Mouse (Mus musculus): Measurements from ENCODE around the gene Fndc3b. TPM values are rescaled to one million over a fixed set of nuclear protein-coding genes. Genes with fewer than 3 reads are reported as not detected.

Fndc3b gene
- total and polyA plus RNA-seq, 2 experiments from 2014 or later = 16.4 to 57.1 TPM

GRCm38 (mm10) chr3:27610547-27610946 is 100.6 kb downstream of the Fndc3b start:
- no peak overlapping the region for H3K4me3 ChIP-seq (ENCODE audit: low read depth, low read length)
- no peak for DNase-seq (ENCODE audit: low spot score)
- no peak overlapping the region for H3K4me2 ChIP-seq (ENCODE audit: low read depth, low read length)
- H3K4me1 ChIP-seq (ENCODE audit: control insufficient read depth, insufficient read depth) = peaks cover 34% of the 10 kb centered on the region
- no peaks in the 10 kb centered on the region for H3K9me3 ChIP-seq (replicated peaks; ENCODE audit: control insufficient read depth, low read length)
- WGBS = 64% methylated on average over 4 of the region's 4 CpGs
- H3K36me3 ChIP-seq (replicated peaks; ENCODE audit: control insufficient read depth, insufficient read depth, low read length) = peaks cover 4% of the 10 kb centered on the region
- no peaks in the 10 kb centered on the region for H3K27me3 ChIP-seq (ENCODE audit: control insufficient read depth, insufficient read depth, low read length)
- H3K9ac ChIP-seq (replicated peaks; ENCODE audit: low read depth, low read length) = no peak overlapping the region
- ATAC-seq (ENCODE audit: insufficient read depth, low read depth) = no peak
- peak overlapping the region; percentile 53; the same call in 1 of the 2 replicates for H3K27ac ChIP-seq (ENCODE audit: low read depth)
- no peak for TF ChIP-seq CTCF (IDR thresholded peaks at IDR 0.05; ENCODE audit: low read depth)

GRCm38 (mm10) chr3:27610089-27610488 is 101.0 kb downstream of the Fndc3b start:
- 85% methylated on average over 1 of the region's 1 CpGs for WGBS
- no peaks in the 10 kb centered on the region; the same call in none of the 2 replicates for H3K36me3 ChIP-seq (replicated peaks; ENCODE audit: control insufficient read depth, insufficient read depth, low read length)
- H3K9me3 ChIP-seq (replicated peaks; ENCODE audit: control insufficient read depth, low read length) = no peaks in the 10 kb centered on the region
- TF ChIP-seq EP300 (IDR thresholded peaks at IDR 0.05; ENCODE audit: low read depth) (no peak), CTCF (IDR thresholded peaks at IDR 0.05; ENCODE audit: low read depth) (no peak)
- H3K27ac ChIP-seq (ENCODE audit: low read depth) = no peak overlapping the region
- no peak for ATAC-seq (ENCODE audit: insufficient read depth, low read depth)
- H3K27me3 ChIP-seq (ENCODE audit: control insufficient read depth, insufficient read depth, low read length) = no peaks in the 10 kb centered on the region
- no peak overlapping the region for H3K4me2 ChIP-seq (ENCODE audit: low read depth, low read length)
- H3K4me1 ChIP-seq (ENCODE audit: control insufficient read depth, insufficient read depth) = peaks cover 32% of the 10 kb centered on the region
- DNase-seq (ENCODE audit: low spot score) = no peak
- H3K4me3 ChIP-seq (ENCODE audit: low read depth, low read length) = no peak overlapping the region
- H3K9ac ChIP-seq (replicated peaks; ENCODE audit: low read depth, low read length) = no peak overlapping the region

- Histone ChIP-seq H3K4me3 (ENCODE audit: low read depth, low read length) (no peak overlapping the region), H3K4me2 (ENCODE audit: low read depth, low read length) (peak overlapping the region; percentile 41), H3K27ac (ENCODE audit: low read depth) (peak overlapping the region; percentile 90), H3K4me1 (ENCODE audit: control insufficient read depth, insufficient read depth) (peaks cover 29% of the 10 kb centered on the region), H3K36me3 (replicated peaks; ENCODE audit: control insufficient read depth, insufficient read depth, low read length) (no peaks in the 10 kb centered on the region; the same call in 1 of the 2 replicates), H3K9me3 (replicated peaks; ENCODE audit: control insufficient read depth, low read length) (no peaks in the 10 kb centered on the region), H3K9ac (replicated peaks; ENCODE audit: low read depth, low read length) (peak overlapping the region; percentile 39), H3K27me3 (ENCODE audit: control insufficient read depth, insufficient read depth, low read length) (no peaks in the 10 kb centered on the region)
- TF ChIP-seq EP300 (IDR thresholded peaks at IDR 0.05; ENCODE audit: low read depth) (no peak), CTCF (IDR thresholded peaks at IDR 0.05; ENCODE audit: low read depth) (no peak)
- DNase-seq (ENCODE audit: low spot score) = peak; percentile 68
- whole genome bisulfite sequencing = 12% methylated on average over 7 of the region's 7 CpGs
- ATAC-seq (ENCODE audit: insufficient read depth, low read depth) = peak; percentile 70
Observed at GRCm38 (mm10) chr3:27607796-27608151, 103.3 kb downstream of the Fndc3b start.

GRCm38 (mm10) chr3:27607081-27607795 is 103.9 kb downstream of the Fndc3b start:
- peaks cover 24% of the 10 kb centered on the region for H3K4me1 ChIP-seq (ENCODE audit: control insufficient read depth, insufficient read depth)
- WGBS = 12% methylated on average over 9 of the region's 9 CpGs
- peak overlapping the region; percentile 39 for H3K9ac ChIP-seq (replicated peaks; ENCODE audit: low read depth, low read length)
- H3K4me2 ChIP-seq (ENCODE audit: low read depth, low read length) = peak overlapping the region; percentile 41
- ATAC-seq (ENCODE audit: insufficient read depth, low read depth) (peak; percentile 93), DNase-seq (ENCODE audit: low spot score) (peak; percentile 74)
- no peaks in the 10 kb centered on the region for H3K27me3 ChIP-seq (ENCODE audit: control insufficient read depth, insufficient read depth, low read length)
- TF ChIP-seq EP300 (IDR thresholded peaks at IDR 0.05; ENCODE audit: low read depth) = no peak
- TF ChIP-seq CTCF (IDR thresholded peaks at IDR 0.05; ENCODE audit: low read depth) = no peak
- peak overlapping the region; percentile 90 for H3K27ac ChIP-seq (ENCODE audit: low read depth)
- H3K4me3 ChIP-seq (ENCODE audit: low read depth, low read length) = no peak overlapping the region
- H3K9me3 ChIP-seq (replicated peaks; ENCODE audit: control insufficient read depth, low read length) = no peaks in the 10 kb centered on the region
- no peaks in the 10 kb centered on the region for H3K36me3 ChIP-seq (replicated peaks; ENCODE audit: control insufficient read depth, insufficient read depth, low read length)

- DNase-seq (ENCODE audit: low spot score) = no peak
- Histone ChIP-seq H3K4me2 (ENCODE audit: low read depth, low read length) (no peak overlapping the region), H3K4me1 (ENCODE audit: control insufficient read depth, insufficient read depth) (peaks cover 24% of the 10 kb centered on the region), H3K27me3 (ENCODE audit: control insufficient read depth, insufficient read depth, low read length) (no peaks in the 10 kb centered on the region), H3K9me3 (replicated peaks; ENCODE audit: control insufficient read depth, low read length) (no peaks in the 10 kb centered on the region), H3K36me3 (replicated peaks; ENCODE audit: control insufficient read depth, insufficient read depth, low read length) (no peaks in the 10 kb centered on the region), H3K9ac (replicated peaks; ENCODE audit: low read depth, low read length) (no peak overlapping the region), H3K4me3 (ENCODE audit: low read depth, low read length) (no peak overlapping the region), H3K27ac (ENCODE audit: low read depth) (peak overlapping the region; percentile 90)
- no peak for ATAC-seq (ENCODE audit: insufficient read depth, low read depth)
- TF ChIP-seq CTCF (IDR thresholded peaks at IDR 0.05; ENCODE audit: low read depth) = no peak
- TF ChIP-seq EP300 (IDR thresholded peaks at IDR 0.05; ENCODE audit: low read depth) = no peak
- 74% methylated on average over 6 of the region's 6 CpGs for WGBS
Observed at GRCm38 (mm10) chr3:27606626-27607025, 104.5 kb downstream of the Fndc3b start.

- Histone ChIP-seq H3K4me1 (ENCODE audit: control insufficient read depth, insufficient read depth) (peaks cover 31% of the 10 kb centered on the region), H3K9me3 (replicated peaks; ENCODE audit: control insufficient read depth, low read length) (no peaks in the 10 kb centered on the region), H3K27me3 (ENCODE audit: control insufficient read depth, insufficient read depth, low read length) (no peaks in the 10 kb centered on the region), H3K9ac (replicated peaks; ENCODE audit: low read depth, low read length) (no peak overlapping the region), H3K27ac (ENCODE audit: low read depth) (no peak overlapping the region), H3K4me2 (ENCODE audit: low read depth, low read length) (no peak overlapping the region), H3K4me3 (ENCODE audit: low read depth, low read length) (no peak overlapping the region), H3K36me3 (replicated peaks; ENCODE audit: control insufficient read depth, insufficient read depth, low read length) (no peaks in the 10 kb centered on the region)
- TF ChIP-seq EP300 (IDR thresholded peaks at IDR 0.05; ENCODE audit: low read depth) (no peak), CTCF (IDR thresholded peaks at IDR 0.05; ENCODE audit: low read depth) (no peak)
- ATAC-seq (ENCODE audit: insufficient read depth, low read depth) = no peak
- no peak for DNase-seq (ENCODE audit: low spot score)
- WGBS = 85% methylated on average over 4 of the region's 4 CpGs
Observed at GRCm38 (mm10) chr3:27605613-27606012, 105.5 kb downstream of the Fndc3b start.
